Mouse (Mus musculus): ENCODE data around the gene Car11.

Car11 gene

GRCm38 (mm10) chr7:45692364-45692763 is 7.3 kb upstream of the Car11 start:
- in situ Hi-C loops (cut with MboI, MseI) = no loop called here

GRCm38 (mm10) chr7:45693921-45694591 is 5.6 kb upstream of the Car11 start, which contains the start of gene Sec1:
Sec1 (minus strand) TSS chr7:45694402.
- in situ Hi-C loops (cut with MboI, MseI) = no loop called here

GRCm38 (mm10) chr7:45695098-45695497 is 4.5 kb upstream of the Car11 start:
- in situ Hi-C loops (cut with MboI, MseI) = no loop called here

GRCm38 (mm10) chr7:45697894-45698293 is 1.7 kb upstream of the Car11 start:
- in situ Hi-C loops (cut with MboI, MseI) = no loop called here

GRCm38 (mm10) chr7:45700301-45701015 is 815 bp downstream of the Car11 start:
- in situ Hi-C loops (cut with MboI, MseI) = no loop called here

GRCm38 (mm10) chr7:45701072-45701471 is 1.4 kb downstream of the Car11 start:
- in situ Hi-C loops (cut with MboI, MseI) = no loop called here

- in situ Hi-C loops (cut with MboI, MseI) = no loop called here
These were observed 2.0 kb downstream of the Car11 start for GRCm38 (mm10) chr7:45701607-45702006.

GRCm38 (mm10) chr7:45702316-45702715 is 2.7 kb downstream of the Car11 start:
- in situ Hi-C loops (cut with MboI, MseI) = no loop called here

GRCm38 (mm10) chr7:45702809-45703520 is 3.3 kb downstream of the Car11 start:
- in situ Hi-C loops (cut with MboI, MseI) = no loop called here

- in situ Hi-C loops (cut with MboI, MseI) = no loop called here
These were observed 3.9 kb downstream of the Car11 start for GRCm38 (mm10) chr7:45703521-45704033.

GRCm38 (mm10) chr7:45704046-45704559 is 4.5 kb downstream of the Car11 start:
- in situ Hi-C loops (cut with MboI, MseI) = no loop called here

- in situ Hi-C loops (cut with MboI, MseI) = no loop called here
These were observed 5.2 kb downstream of the Car11 start, which contains the start of gene Dbp for GRCm38 (mm10) chr7:45704730-45705442. Dbp (plus strand) TSS chr7:45705088.

GRCm38 (mm10) chr7:45705443-45705864 is 5.8 kb downstream of the Car11 start:
- in situ Hi-C loops (cut with MboI, MseI) = no loop called here

GRCm38 (mm10) chr7:45705873-45706281 is 6.2 kb downstream of the Car11 start:
- in situ Hi-C loops (cut with MboI, MseI) = no loop called here

- in situ Hi-C loops (cut with MboI, MseI) = no loop called here
These were observed 7.1 kb downstream of the Car11 start for GRCm38 (mm10) chr7:45706721-45707241.

GRCm38 (mm10) chr7:45707375-45707967 is 7.8 kb downstream of the Car11 start:
- in situ Hi-C loops (cut with MboI, MseI) = no loop called here

- in situ Hi-C loops (cut with MboI, MseI) = no loop called here
These were observed 8.6 kb downstream of the Car11 start for GRCm38 (mm10) chr7:45708221-45708761.

GRCm38 (mm10) chr7:45709036-45709435 is 9.4 kb downstream of the Car11 start:
- in situ Hi-C loops (cut with MboI, MseI) = no loop called here

GRCm38 (mm10) chr7:45709677-45710355 is 10.2 kb downstream of the Car11 start:
- in situ Hi-C loops (cut with MboI, MseI) = no loop called here

Measured in T-helper 17 cell (primary cell).